Mouse (Mus musculus) c-Kit-negative CD71-positive TER-119-positive erythroid progenitor cells, embryonic 14.5 days (primary cell): ENCODE results near the gene Arhgef38.

ENCODE experiments used
- DNase-seq: peaks from one replicate; pipeline ENCODE4 v3.0.0-alpha.2; 2013; ENCODE audit warnings: low read depth, low spot score

Gene Arhgef38

GRCm38 (mm10) chr3:133165130-133165529 lies 69.6 kb downstream of the Arhgef38 start:
- no peak for DNase-seq

- no peak for DNase-seq
Observed at GRCm38 (mm10) chr3:133163913-133164406, 70.8 kb downstream of the Arhgef38 start.

GRCm38 (mm10) chr3:133163174-133163573 lies 71.6 kb downstream of the Arhgef38 start:
- no peak for DNase-seq

GRCm38 (mm10) chr3:133161407-133161806 lies 73.3 kb downstream of the Arhgef38 start:
- DNase-seq: no peak

- DNase-seq: no peak
Observed at GRCm38 (mm10) chr3:133158260-133158659, 76.5 kb downstream of the Arhgef38 start.

GRCm38 (mm10) chr3:133154683-133155082 lies 80.1 kb downstream of the Arhgef38 start:
- DNase-seq: no peak

- no peak for DNase-seq
Observed at GRCm38 (mm10) chr3:133153629-133154028, 81.1 kb downstream of the Arhgef38 start.

GRCm38 (mm10) chr3:133152831-133153230 lies 81.9 kb downstream of the Arhgef38 start:
- no peak for DNase-seq

GRCm38 (mm10) chr3:133151629-133152028 lies 83.1 kb downstream of the Arhgef38 start:
- no peak for DNase-seq

- no peak for DNase-seq
Observed at GRCm38 (mm10) chr3:133144511-133145147, 90.1 kb downstream of the Arhgef38 start.

- no peak for DNase-seq
Observed at GRCm38 (mm10) chr3:133141877-133142276, 92.9 kb downstream of the Arhgef38 start.

- no peak for DNase-seq
Observed at GRCm38 (mm10) chr3:133132611-133133010, 102.1 kb downstream of the Arhgef38 start.

GRCm38 (mm10) chr3:133131372-133131771 lies 103.4 kb downstream of the Arhgef38 start:
- no peak for DNase-seq

- no peak for DNase-seq
Observed at GRCm38 (mm10) chr3:133113281-133113680, 121.5 kb downstream of the Arhgef38 start.

GRCm38 (mm10) chr3:133111741-133112140 lies 123.0 kb downstream of the Arhgef38 start:
- no peak for DNase-seq

GRCm38 (mm10) chr3:133109844-133110243 lies 124.9 kb downstream of the Arhgef38 start:
- no peak for DNase-seq

- DNase-seq: no peak
Observed at GRCm38 (mm10) chr3:133108731-133109130, 126.0 kb downstream of the Arhgef38 start.

GRCm38 (mm10) chr3:133104436-133104835 lies 130.3 kb downstream of the Arhgef38 start:
- DNase-seq: no peak

- DNase-seq: no peak
Observed at GRCm38 (mm10) chr3:133103768-133104167, 131.0 kb downstream of the Arhgef38 start.

- DNase-seq: no peak
Observed at GRCm38 (mm10) chr3:133098909-133099308, 135.8 kb downstream of the Arhgef38 start.

- no peak for DNase-seq
Observed at GRCm38 (mm10) chr3:133098336-133098735, 136.4 kb downstream of the Arhgef38 start.

- DNase-seq: no peak
Observed at GRCm38 (mm10) chr3:133097936-133098335, 136.8 kb downstream of the Arhgef38 start.

GRCm38 (mm10) chr3:133094305-133094704 lies 140.4 kb downstream of the Arhgef38 start:
- DNase-seq: no peak

- no peak for DNase-seq
Observed at GRCm38 (mm10) chr3:133092936-133093335, 141.8 kb downstream of the Arhgef38 start.
